Mouse (Mus musculus): ENCODE measurements around the gene Lbx1. TPM values are rescaled to one million over a fixed set of nuclear protein-coding genes. Genes with fewer than 3 reads are reported as not detected.
A peak's percentile ranks its signal among the peaks of the same experiment; 100 is the strongest.

Lbx1 gene
- polyA plus RNA-seq, 1 experiment: not detected

DNA sequence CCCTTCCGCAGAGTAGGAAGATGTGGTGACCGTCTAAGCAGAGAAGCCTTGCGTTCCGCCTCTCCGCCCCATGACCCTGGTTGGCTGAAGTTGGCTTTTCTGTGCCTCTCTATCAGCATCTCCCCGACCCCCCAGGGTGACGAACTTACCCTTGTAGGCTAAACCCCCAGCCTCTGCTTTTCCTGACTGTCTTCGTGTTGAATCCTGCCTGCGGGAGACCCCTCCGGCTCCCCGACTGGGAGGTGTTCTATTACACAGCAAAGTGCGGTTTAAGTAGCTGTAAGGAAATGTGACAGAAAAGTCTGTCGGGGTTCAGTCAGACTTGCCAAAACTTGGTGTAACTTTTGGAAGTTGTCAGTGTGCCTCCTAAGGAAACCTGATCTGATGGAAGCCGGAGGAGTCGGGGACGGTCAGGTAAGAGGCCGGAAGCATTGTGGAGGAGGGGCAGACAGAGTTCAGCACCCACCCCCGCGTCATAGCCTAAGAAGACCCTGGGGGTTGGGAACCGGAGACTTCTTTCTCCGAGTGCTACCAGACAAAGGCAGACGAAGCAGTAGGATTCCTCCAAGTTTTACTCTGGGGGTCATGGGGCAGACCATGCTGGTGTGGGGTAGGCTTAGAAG lies 27.1 kb downstream of the Lbx1 start:
- Histone ChIP-seq H3K27me3 (ENCODE audit: control insufficient read depth, insufficient read depth, low read length, poor library complexity, severe bottlenecking) (no peaks in the 10 kb centered on the region), H3K9me3 (replicated peaks; ENCODE audit: control insufficient read depth, insufficient read depth, low read length, poor library complexity, severe bottlenecking) (peaks cover 6% of the 10 kb centered on the region; the same call in 1 of the 2 replicates), H3K27ac (ENCODE audit: insufficient read depth, low read length) (peak overlapping the region; percentile 23; the same call in 1 of the 2 replicates), H3K36me3 (ENCODE audit: control insufficient read depth, insufficient read depth, low read length, poor library complexity, severe bottlenecking) (no peaks in the 10 kb centered on the region), H3K9ac (ENCODE audit: low read depth, poor library complexity, severe bottlenecking) (no peak overlapping the region), H3K4me1 (ENCODE audit: control insufficient read depth, insufficient read depth, low read length) (peaks cover 4% of the 10 kb centered on the region), H3K4me3 (ENCODE audit: low read depth, low read length) (peak overlapping the region; percentile 41)
- TF ChIP-seq EP300 (IDR thresholded peaks at IDR 0.05; ENCODE audit: insufficient read depth, low read depth, low read length): 0 out of 2 replicates have a peak, but pooled peaks have one; percentile 39
- no peak for TF ChIP-seq CTCF (IDR thresholded peaks at IDR 0.05; ENCODE audit: low read depth, low read length)

DNA sequence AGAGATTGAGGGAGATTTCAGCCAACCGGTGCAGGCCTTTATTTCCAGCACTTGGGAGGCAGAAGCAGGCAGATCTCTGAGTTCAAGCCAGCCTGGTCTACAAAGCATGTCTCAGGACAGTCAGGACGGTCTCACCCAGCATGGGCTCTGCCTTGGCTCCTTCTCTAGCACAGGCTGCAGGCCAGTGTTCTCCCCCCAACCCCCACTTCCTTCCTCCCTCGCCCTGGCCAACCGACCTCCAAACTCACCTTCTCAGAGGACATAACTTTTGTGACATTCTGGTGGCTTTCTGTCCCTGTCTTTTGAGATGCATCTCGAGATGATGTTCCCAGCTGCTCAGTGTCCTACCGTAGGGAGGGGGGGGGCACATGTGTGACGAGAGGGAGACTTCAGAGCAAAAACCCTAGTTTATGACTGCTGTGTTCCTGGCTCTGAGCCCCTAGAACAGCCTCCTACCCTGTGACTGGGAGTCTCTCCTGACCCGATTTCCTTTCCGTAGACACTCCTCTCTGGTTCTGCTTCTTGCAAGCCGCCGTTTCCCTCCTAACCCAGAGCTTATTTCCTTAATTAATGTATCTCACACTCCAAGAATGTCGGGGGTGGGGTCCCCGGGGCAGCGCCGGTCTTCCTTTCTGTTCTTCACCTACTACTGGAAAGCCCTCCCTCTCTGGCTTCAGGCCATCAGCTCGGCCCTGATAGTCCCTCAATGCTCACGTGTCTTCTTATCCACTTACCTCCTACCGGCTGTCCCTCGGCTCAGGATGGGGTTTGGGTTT lies 27.8 kb downstream of the Lbx1 start:
- no peak for TF ChIP-seq EP300 (IDR thresholded peaks at IDR 0.05; ENCODE audit: insufficient read depth, low read depth, low read length)
- no peak for TF ChIP-seq POLR2A (IDR thresholded peaks at IDR 0.05; ENCODE audit: insufficient read depth, low read length)
- no peak for TF ChIP-seq CTCF (IDR thresholded peaks at IDR 0.05; ENCODE audit: low read depth, low read length)
- Histone ChIP-seq H3K27ac (ENCODE audit: insufficient read depth, low read length) (peak overlapping the region; percentile 23; the same call in 1 of the 2 replicates), H3K4me3 (ENCODE audit: low read depth, low read length) (peak overlapping the region; percentile 41)

DNA sequence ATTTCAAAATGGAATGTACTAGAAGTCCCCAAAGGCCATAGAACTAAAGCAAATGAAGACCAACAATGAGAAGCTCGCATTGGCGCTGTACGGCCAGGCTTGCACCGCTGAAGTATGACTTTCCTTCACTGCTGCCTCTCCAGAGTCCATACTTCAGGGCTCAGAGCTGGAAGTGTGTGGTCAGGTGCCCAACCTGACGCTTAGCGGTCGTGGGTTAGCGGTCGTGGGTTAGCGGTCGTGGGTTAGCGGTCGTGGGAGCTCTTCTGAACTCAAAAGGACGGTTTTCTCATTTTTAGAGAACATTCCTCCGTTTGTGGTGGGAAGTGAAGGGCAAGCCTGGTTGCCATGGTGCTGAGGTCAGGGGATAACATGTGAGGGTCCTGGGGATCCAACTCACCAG lies 28.5 kb downstream of the Lbx1 start:
- Histone ChIP-seq H3K36me3 (ENCODE audit: control insufficient read depth, insufficient read depth, low read length, poor library complexity, severe bottlenecking) (no peaks in the 10 kb centered on the region), H3K27ac (ENCODE audit: insufficient read depth, low read length) (no peak overlapping the region)

More for the DNA sequence above, 27.8 kb downstream of the Lbx1 start:
- Histone ChIP-seq H3K36me3 (ENCODE audit: control insufficient read depth, insufficient read depth, low read length, poor library complexity, severe bottlenecking) (no peaks in the 10 kb centered on the region), H3K9me3 (replicated peaks; ENCODE audit: control insufficient read depth, insufficient read depth, low read length, poor library complexity, severe bottlenecking) (peaks cover 6% of the 10 kb centered on the region; the same call in 1 of the 2 replicates), H3K4me1 (ENCODE audit: control insufficient read depth, insufficient read depth, low read length) (peaks cover 4% of the 10 kb centered on the region), H3K27me3 (ENCODE audit: control insufficient read depth, insufficient read depth, low read length, poor library complexity, severe bottlenecking) (no peaks in the 10 kb centered on the region), H3K9ac (ENCODE audit: low read depth, poor library complexity, severe bottlenecking) (no peak overlapping the region)

DNA sequence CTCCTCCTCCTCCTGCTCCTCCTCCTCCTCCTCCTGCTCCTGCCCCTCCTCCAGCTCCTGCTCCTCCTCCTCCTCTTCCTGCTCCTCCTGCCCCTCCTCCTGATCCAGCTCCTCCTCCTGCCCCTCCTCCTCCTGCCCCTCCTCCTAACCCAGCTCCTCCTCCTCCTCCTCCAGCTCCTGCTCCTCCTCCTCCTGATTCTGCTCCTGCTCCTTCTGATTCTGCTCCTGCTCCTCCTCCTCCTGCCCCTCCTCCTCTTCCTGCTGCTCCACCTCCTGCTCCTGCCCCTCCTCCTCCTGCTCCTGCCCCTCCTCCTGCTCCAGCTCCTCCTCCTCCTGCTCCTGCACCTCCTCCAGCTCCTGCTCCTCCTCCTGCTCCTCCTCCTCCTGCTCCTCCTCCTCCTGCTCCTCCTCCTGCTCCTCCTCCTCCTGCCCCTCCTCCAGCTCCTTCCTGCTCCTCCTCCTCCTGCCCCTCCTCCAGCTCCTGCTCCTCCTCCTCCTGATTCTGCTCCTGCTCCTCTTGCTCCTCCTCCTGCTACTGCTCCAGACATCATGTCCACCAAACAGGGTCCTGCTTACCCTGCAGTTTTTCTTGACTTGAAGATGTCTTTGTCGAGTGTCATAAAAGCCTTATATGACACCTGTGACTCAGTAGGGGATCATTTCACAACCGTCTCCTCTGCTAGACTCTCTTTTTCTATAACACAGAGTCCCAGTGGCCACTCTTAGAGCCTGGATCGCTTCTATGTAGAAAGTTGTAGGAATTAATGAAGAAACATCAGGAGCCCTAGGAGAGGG lies 30.1 kb downstream of the Lbx1 start:
- no peak for TF ChIP-seq CTCF (IDR thresholded peaks at IDR 0.05; ENCODE audit: low read depth, low read length)
- TF ChIP-seq POLR2A (IDR thresholded peaks at IDR 0.05; ENCODE audit: insufficient read depth, low read length): no peak
- TF ChIP-seq EP300 (IDR thresholded peaks at IDR 0.05; ENCODE audit: insufficient read depth, low read depth, low read length): no peak
- Histone ChIP-seq H3K27me3 (ENCODE audit: control insufficient read depth, insufficient read depth, low read length, poor library complexity, severe bottlenecking) (no peaks in the 10 kb centered on the region), H3K9me3 (replicated peaks; ENCODE audit: control insufficient read depth, insufficient read depth, low read length, poor library complexity, severe bottlenecking) (peaks cover 22% of the 10 kb centered on the region), H3K4me1 (ENCODE audit: control insufficient read depth, insufficient read depth, low read length) (peaks cover 4% of the 10 kb centered on the region), H3K36me3 (ENCODE audit: control insufficient read depth, insufficient read depth, low read length, poor library complexity, severe bottlenecking) (no peaks in the 10 kb centered on the region), H3K9ac (ENCODE audit: low read depth, poor library complexity, severe bottlenecking) (no peak overlapping the region), H3K4me3 (ENCODE audit: low read depth, low read length) (no peak overlapping the region), H3K27ac (ENCODE audit: insufficient read depth, low read length) (no peak overlapping the region)

More for the DNA sequence above, 28.5 kb downstream of the Lbx1 start:
- Histone ChIP-seq H3K9me3 (replicated peaks; ENCODE audit: control insufficient read depth, insufficient read depth, low read length, poor library complexity, severe bottlenecking) (peaks cover 11% of the 10 kb centered on the region), H3K4me3 (ENCODE audit: low read depth, low read length) (no peak overlapping the region), H3K4me1 (ENCODE audit: control insufficient read depth, insufficient read depth, low read length) (peaks cover 4% of the 10 kb centered on the region), H3K27me3 (ENCODE audit: control insufficient read depth, insufficient read depth, low read length, poor library complexity, severe bottlenecking) (no peaks in the 10 kb centered on the region), H3K9ac (ENCODE audit: low read depth, poor library complexity, severe bottlenecking) (no peak overlapping the region)
- TF ChIP-seq POLR2A (IDR thresholded peaks at IDR 0.05; ENCODE audit: insufficient read depth, low read length): no peak
- no peak for TF ChIP-seq CTCF (IDR thresholded peaks at IDR 0.05; ENCODE audit: low read depth, low read length)
- no peak for TF ChIP-seq EP300 (IDR thresholded peaks at IDR 0.05; ENCODE audit: insufficient read depth, low read depth, low read length)

DNA sequence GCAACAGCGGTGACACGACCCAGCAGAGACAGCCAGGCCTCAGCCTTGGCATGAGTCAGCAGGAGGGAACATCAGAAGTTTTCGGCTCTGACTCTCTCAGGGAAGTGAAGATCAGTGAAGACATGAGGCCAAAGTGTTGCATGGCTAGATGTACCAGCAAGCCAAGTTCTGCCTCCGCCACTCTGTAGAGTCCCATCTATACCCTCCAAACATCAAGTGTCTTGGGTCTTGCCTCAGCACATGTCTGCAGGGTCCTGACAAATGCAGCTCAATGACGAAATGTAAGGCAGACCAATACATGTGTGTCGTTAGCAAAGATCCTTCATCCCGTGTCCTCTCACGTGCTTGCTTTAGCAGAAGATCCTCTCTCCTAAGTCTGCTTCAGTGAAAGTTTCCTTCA lies 38.6 kb downstream of the Lbx1 start:
- H3K36me3 ChIP-seq (ENCODE audit: control insufficient read depth, insufficient read depth, low read length, poor library complexity, severe bottlenecking): no peaks in the 10 kb centered on the region
- H3K9ac ChIP-seq (ENCODE audit: low read depth, poor library complexity, severe bottlenecking): no peak overlapping the region
- TF ChIP-seq CTCF (IDR thresholded peaks at IDR 0.05; ENCODE audit: low read depth, low read length): no peak

More for the DNA sequence above, 38.6 kb downstream of the Lbx1 start:
- Histone ChIP-seq H3K4me3 (ENCODE audit: low read depth, low read length) (no peak overlapping the region), H3K4me1 (ENCODE audit: control insufficient read depth, insufficient read depth, low read length) (no peaks in the 10 kb centered on the region), H3K9me3 (replicated peaks; ENCODE audit: control insufficient read depth, insufficient read depth, low read length, poor library complexity, severe bottlenecking) (peaks cover 22% of the 10 kb centered on the region), H3K27me3 (ENCODE audit: control insufficient read depth, insufficient read depth, low read length, poor library complexity, severe bottlenecking) (no peaks in the 10 kb centered on the region), H3K27ac (ENCODE audit: insufficient read depth, low read length) (no peak overlapping the region)
